Mouse (Mus musculus): ENCODE results near the gene Slc24a5. TPM values are rescaled to one million over a fixed set of nuclear protein-coding genes. Genes with fewer than 3 reads are reported as not detected.

Gene Slc24a5
- polyA plus RNA-seq, 1 experiment from 2014 or later: not detected

DNA sequence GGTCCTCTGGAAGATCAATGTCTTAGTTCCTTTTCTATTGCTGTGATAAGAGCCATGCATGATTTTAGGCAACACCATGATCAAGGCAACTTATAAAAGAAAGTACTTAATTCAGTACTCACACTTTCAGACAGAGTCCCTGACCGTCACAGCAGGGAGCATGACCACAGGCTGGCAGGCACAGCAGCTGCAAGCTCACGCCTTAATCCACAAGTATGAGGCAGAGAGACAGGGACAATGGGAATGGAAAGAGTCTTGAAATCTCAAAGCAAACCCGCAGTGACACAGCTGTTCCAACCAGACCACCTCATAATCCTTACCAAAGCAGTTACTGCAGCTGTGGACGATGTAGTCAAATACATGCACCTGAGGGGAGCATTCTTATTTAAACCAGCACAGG is 66.2 kb downstream of the Slc24a5 start:
- no peak for TF ChIP-seq CTCF (IDR thresholded peaks at IDR 0.05; ENCODE audit: low read depth)
- 37% methylated on average over 4 of the region's 4 CpGs for WGBS
- ATAC-seq: no peak
- H3K4me2 ChIP-seq (replicated peaks; ENCODE audit: low read depth): no peak overlapping the region
- H3K9ac ChIP-seq (ENCODE audit: low read depth, low read length): no peak overlapping the region
- no peaks in the 10 kb centered on the region; the same call in 1 of the 2 replicates for H3K27me3 ChIP-seq (replicated peaks; ENCODE audit: control insufficient read depth, insufficient read depth, low read length)
- H3K36me3 ChIP-seq (ENCODE audit: control insufficient read depth, insufficient read depth): no peaks in the 10 kb centered on the region
- H3K4me3 ChIP-seq (ENCODE audit: low read depth, low read length): no peak overlapping the region
- no peaks in the 10 kb centered on the region for H3K9me3 ChIP-seq (ENCODE audit: control insufficient read depth)
- H3K4me1 ChIP-seq (replicated peaks; ENCODE audit: control insufficient read depth, insufficient read depth, low read length): no peaks in the 10 kb centered on the region
- H3K27ac ChIP-seq (ENCODE audit: low read depth, low read length): no peak overlapping the region

DNA sequence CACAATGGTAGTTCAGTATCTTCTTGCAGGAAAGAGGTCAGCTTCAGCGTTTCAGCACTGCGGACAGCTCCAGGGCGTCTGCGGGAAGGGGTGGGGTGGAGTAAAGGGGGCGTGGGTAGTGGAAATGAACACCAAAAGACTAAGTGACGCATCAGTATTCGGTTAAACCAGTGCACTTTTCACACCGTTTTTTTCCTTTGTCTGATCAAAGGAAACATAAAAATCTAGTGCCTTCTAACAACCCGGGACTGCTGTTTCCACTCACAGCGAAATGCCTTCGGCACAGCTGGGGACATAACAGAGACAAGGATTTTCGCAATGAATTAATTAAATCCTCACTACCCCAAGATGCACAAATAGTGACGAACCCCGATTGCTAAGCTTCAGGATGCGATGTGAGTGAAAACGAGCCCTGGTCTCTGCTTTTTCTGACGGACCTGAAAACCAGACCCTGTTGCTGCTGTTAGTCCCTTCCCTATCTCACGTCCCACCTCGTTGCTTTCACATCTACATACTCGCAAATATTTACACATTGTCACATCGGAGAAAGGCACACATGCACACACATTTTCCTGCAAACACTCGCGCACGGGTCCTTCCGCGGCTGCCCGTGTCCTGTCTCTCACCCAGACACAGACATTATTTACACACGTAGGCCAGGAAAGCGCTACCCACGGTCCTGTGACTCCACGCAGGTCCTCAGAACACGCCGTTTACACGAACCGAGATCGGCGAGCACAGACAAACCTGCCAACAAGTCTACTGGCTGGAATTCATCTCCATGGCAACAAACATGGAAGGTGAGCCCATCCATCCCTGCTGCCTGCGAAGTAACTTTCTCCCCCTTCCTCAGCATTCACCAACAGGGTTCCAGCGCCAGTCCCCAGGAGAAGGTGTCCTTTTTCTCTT is 68.2 kb downstream of the Slc24a5 start, which contains the start of gene Ctxn2:
Gene Ctxn2 (plus strand): TSS at position 790 of the 909 bp plus-strand sequence.
- Histone ChIP-seq H3K27me3 (replicated peaks; ENCODE audit: control insufficient read depth, insufficient read depth, low read length) (no peaks in the 10 kb centered on the region; the same call in 1 of the 2 replicates), H3K4me2 (replicated peaks; ENCODE audit: low read depth) (peak within 1 kb of the TSS; percentile 49), H3K4me1 (replicated peaks; ENCODE audit: control insufficient read depth, insufficient read depth, low read length) (no peaks in the 10 kb centered on the region), H3K9me3 (ENCODE audit: control insufficient read depth) (no peaks in the 10 kb centered on the region), H3K9ac (ENCODE audit: low read depth, low read length) (no peak within 1 kb of the TSS), H3K27ac (ENCODE audit: low read depth, low read length) (no peak within 1 kb of the TSS), H3K4me3 (ENCODE audit: low read depth, low read length) (peak within 1 kb of the TSS; percentile 20), H3K36me3 (ENCODE audit: control insufficient read depth, insufficient read depth) (no peaks in the 10 kb centered on the region)
- no peak for ATAC-seq
- TF ChIP-seq CTCF (IDR thresholded peaks at IDR 0.05; ENCODE audit: low read depth): no peak
- WGBS: under 1% methylated on average over 39 of the region's 39 CpGs

DNA sequence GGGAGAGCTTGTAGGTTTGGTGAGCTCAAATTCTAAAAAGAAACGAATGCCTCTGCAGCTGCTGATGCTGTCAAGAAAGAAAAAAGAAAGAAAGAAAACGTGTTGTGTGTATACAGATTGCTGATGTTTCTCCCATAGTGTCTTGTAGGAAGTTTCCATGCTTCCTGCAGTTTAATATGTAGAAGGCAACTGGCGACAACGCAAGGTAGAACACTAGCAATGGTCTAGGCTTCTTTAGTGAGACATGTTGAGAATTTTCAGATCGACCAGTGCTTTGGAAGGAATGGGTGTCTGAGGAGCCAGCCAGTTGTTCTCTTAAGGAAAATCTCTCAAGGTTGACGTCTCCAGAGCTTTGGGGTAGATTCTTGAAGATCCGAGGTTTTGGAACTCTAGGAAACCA is 68.9 kb downstream of the Slc24a5 start:
- Histone ChIP-seq H3K36me3 (ENCODE audit: control insufficient read depth, insufficient read depth) (no peaks in the 10 kb centered on the region), H3K9me3 (ENCODE audit: control insufficient read depth) (no peaks in the 10 kb centered on the region), H3K4me2 (replicated peaks; ENCODE audit: low read depth) (no peak overlapping the region), H3K4me3 (ENCODE audit: low read depth, low read length) (no peak overlapping the region), H3K27ac (ENCODE audit: low read depth, low read length) (no peak overlapping the region), H3K9ac (ENCODE audit: low read depth, low read length) (no peak overlapping the region), H3K27me3 (replicated peaks; ENCODE audit: control insufficient read depth, insufficient read depth, low read length) (no peaks in the 10 kb centered on the region; the same call in 1 of the 2 replicates), H3K4me1 (replicated peaks; ENCODE audit: control insufficient read depth, insufficient read depth, low read length) (no peaks in the 10 kb centered on the region)
- 28% methylated on average over 7 of the region's 7 CpGs for WGBS
- ATAC-seq: no peak
- TF ChIP-seq CTCF (IDR thresholded peaks at IDR 0.05; ENCODE audit: low read depth): no peak

Other genes starting within 250 kb of the Slc24a5 start
- gene Myef2, start 55.5 kb downstream of the Slc24a5 start, polyA plus RNA-seq (2015; fragmentation: Nextera tagmentation; extraction: Ambion mirVana): 22.7 and 23.0 TPM in 2 replicates
- 0.12 TPM in 1 of 2 replicates, not detected in the other for gene Ctxn2, start 68.6 kb downstream of the Slc24a5 start, polyA plus RNA-seq (2015; fragmentation: Nextera tagmentation; extraction: Ambion mirVana)
- not detected in 2 replicates for gene Slc12a1, start 84.4 kb downstream of the Slc24a5 start, polyA plus RNA-seq (2015; fragmentation: Nextera tagmentation; extraction: Ambion mirVana)
- 48.5 and 51.4 TPM in 2 replicates for gene Dut, start 179.1 kb downstream of the Slc24a5 start, polyA plus RNA-seq (2015; fragmentation: Nextera tagmentation; extraction: Ambion mirVana)